Mouse (Mus musculus): ENCODE measurements around the gene Galnt18. TPM values are rescaled to one million over a fixed set of nuclear protein-coding genes. Genes with fewer than 3 reads are reported as not detected.

Galnt18 gene
- total RNA-seq, 2 experiments from 2014 or later: 53.2 to 58.5 TPM

GRCm38 (mm10) chr7:111772398-111772797 is 7.4 kb downstream of the Galnt18 start:
- no peak for DNase-seq (ENCODE audit: low spot score in 2 of 2)

GRCm38 (mm10) chr7:111771251-111771801 is 8.5 kb downstream of the Galnt18 start:
- DNase-seq (ENCODE audit: low spot score in 2 of 2): no peak

GRCm38 (mm10) chr7:111770585-111770984 is 9.2 kb downstream of the Galnt18 start:
- DNase-seq (ENCODE audit: low spot score in 2 of 2): no peak

GRCm38 (mm10) chr7:111766145-111766767 is 13.5 kb downstream of the Galnt18 start:
- DNase-seq (ENCODE audit: low spot score in 2 of 2): no peak

- no peak for DNase-seq (ENCODE audit: low spot score in 2 of 2)
Measured at GRCm38 (mm10) chr7:111762754-111763153, 17.0 kb downstream of the Galnt18 start.

GRCm38 (mm10) chr7:111748571-111749071 is 31.2 kb downstream of the Galnt18 start:
- DNase-seq (ENCODE audit: low spot score in 2 of 2): peak; percentile 35 to 77

- no peak for DNase-seq (ENCODE audit: low spot score in 2 of 2)
Measured at GRCm38 (mm10) chr7:111744770-111745169, 35.0 kb downstream of the Galnt18 start.

- no peak for DNase-seq (ENCODE audit: low spot score in 2 of 2)
Measured at GRCm38 (mm10) chr7:111741595-111741994, 38.2 kb downstream of the Galnt18 start.

- DNase-seq (ENCODE audit: low spot score in 2 of 2): no peak
Measured at GRCm38 (mm10) chr7:111740091-111740490, 39.7 kb downstream of the Galnt18 start.

- DNase-seq (ENCODE audit: low spot score in 2 of 2): no peak
Measured at GRCm38 (mm10) chr7:111739371-111739765, 40.4 kb downstream of the Galnt18 start.

GRCm38 (mm10) chr7:111738456-111739370 is 41.1 kb downstream of the Galnt18 start:
- DNase-seq (ENCODE audit: low spot score in 2 of 2): no peak

GRCm38 (mm10) chr7:111737426-111737825 is 42.4 kb downstream of the Galnt18 start:
- DNase-seq (ENCODE audit: low spot score in 2 of 2): no peak

- no peak for DNase-seq (ENCODE audit: low spot score in 2 of 2)
Measured at GRCm38 (mm10) chr7:111736365-111736764, 43.4 kb downstream of the Galnt18 start.

GRCm38 (mm10) chr7:111730346-111731269 is 49.2 kb downstream of the Galnt18 start:
- no peak for DNase-seq (ENCODE audit: low spot score in 2 of 2)

- DNase-seq (ENCODE audit: low spot score in 2 of 2): no peak
Measured at GRCm38 (mm10) chr7:111726928-111727327, 52.8 kb downstream of the Galnt18 start.

- DNase-seq (ENCODE audit: low spot score in 2 of 2): no peak
Measured at GRCm38 (mm10) chr7:111724730-111725129, 55.0 kb downstream of the Galnt18 start.

GRCm38 (mm10) chr7:111724004-111724403 is 55.8 kb downstream of the Galnt18 start:
- no peak for DNase-seq (ENCODE audit: low spot score in 2 of 2)

GRCm38 (mm10) chr7:111721308-111721698 is 58.5 kb downstream of the Galnt18 start:
- no peak for DNase-seq (ENCODE audit: low spot score in 2 of 2)

- DNase-seq (ENCODE audit: low spot score in 2 of 2): peak; percentile 79 to 85
Measured at GRCm38 (mm10) chr7:111720511-111721307, 59.1 kb downstream of the Galnt18 start.

- DNase-seq (ENCODE audit: low spot score in 2 of 2): no peak
Measured at GRCm38 (mm10) chr7:111718900-111719299, 60.9 kb downstream of the Galnt18 start.
